Mouse (Mus musculus): ENCODE data around the gene Lrch1.

The Lrch1 gene

DNA sequence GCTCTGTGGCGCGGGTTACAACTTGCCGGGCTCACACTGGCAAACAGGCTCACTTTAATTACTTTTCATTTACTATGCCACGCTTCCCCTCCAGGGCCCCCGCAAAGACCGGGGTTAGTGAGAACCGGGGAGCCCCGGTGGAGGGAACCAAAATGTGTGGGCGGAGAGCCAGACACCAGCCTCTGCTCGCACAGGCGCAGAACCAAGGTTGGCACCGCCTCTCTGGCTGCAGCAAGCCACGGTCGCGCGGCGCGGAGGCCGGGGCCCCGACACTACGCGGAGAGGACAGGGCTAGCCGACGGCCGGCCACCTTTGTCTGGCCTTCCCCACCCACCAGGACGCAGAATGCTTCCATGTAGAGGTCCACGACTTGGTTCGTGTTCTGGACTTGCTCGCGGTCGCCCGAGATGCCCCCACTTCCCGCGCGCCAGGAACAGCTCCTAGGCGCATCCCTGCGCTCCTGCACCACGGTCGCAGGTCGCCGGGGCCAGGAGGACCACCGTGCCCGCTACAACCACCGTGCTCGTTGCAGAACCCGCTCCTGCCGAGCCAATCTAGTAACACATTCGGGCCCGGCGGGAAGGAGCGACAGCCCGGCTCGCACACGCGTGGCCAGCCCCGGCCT is 813 bp downstream of the Lrch1 start:
- ATAC-seq (ENCODE audit: low TSS enrichment), result peak; percentile 72

DNA sequence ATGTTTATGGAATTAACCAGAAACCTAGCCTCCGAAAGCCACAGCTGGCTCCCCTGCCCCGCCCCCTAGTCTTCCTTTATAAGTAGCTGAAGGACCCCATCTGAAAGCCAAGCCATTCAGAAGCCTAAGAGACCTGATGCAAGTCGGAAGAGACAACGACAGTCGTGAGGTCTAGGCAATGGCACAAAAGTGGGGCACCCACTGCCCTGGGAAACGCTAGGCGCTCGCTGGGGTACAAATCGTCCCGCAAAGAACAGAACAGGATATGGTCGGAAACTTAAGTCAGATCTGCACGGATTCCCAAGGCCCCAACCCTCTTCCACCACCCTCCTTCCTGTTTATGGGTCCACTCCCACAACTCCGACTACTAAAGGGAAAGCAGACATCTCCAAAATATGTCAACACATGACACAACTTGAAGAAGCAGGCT is 1.3 kb downstream of the Lrch1 start:
- no peak for ATAC-seq (ENCODE audit: low TSS enrichment)

GRCm38 (mm10) chr14:74945266-74946215 is 2.1 kb downstream of the Lrch1 start:
- peak; percentile 39; the same call in 1 of the 2 replicates for ATAC-seq (ENCODE audit: low TSS enrichment)

GRCm38 (mm10) chr14:74944128-74944755 is 3.4 kb downstream of the Lrch1 start:
- no peak for ATAC-seq (ENCODE audit: low TSS enrichment)

DNA sequence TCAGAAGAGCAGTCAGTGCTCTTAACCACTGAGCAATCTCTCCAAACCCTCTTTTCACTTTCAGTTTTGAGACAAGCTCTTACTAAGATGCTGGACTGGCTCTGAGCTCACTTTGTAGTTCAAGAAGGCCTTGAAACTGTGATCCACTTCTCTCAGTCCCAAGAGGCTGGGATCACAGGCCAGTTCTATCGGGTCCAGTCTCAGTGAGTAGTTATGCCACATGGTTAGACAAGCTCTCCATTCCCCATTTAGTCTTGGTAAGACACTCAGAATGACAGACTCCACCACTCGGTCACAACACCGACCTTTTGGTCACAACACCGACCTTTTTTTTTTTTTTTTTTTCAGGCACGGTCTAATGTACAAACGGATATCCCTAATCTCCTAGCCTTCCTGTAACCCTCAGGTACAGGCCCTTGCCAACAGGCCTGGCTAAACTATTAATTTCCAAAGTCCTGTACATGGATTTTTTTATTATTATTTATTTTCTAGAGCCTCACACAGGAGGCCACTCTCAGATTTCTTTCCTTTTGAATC is 4.0 kb downstream of the Lrch1 start:
- ATAC-seq (ENCODE audit: low TSS enrichment), result no peak

DNA sequence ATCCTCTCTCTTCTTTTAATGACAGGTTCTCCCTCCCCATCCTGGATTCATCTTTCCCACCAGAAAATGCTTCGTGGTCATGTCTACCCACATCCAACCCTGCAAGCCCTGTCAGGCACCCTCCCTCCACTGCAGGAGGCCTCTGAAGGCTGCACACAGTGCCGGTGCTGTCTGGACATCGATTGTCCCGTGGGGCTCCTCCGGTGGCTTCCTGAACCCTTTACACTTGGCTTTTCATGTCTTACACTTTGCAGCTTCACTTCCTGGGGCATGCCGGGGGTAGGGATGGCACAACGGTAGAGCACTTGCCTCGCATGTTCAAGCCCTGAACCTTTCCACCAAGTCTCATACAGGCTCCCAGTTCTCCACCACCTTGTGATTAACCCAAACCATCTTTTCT is 4.7 kb downstream of the Lrch1 start:
- ATAC-seq (ENCODE audit: low TSS enrichment), result no peak

DNA sequence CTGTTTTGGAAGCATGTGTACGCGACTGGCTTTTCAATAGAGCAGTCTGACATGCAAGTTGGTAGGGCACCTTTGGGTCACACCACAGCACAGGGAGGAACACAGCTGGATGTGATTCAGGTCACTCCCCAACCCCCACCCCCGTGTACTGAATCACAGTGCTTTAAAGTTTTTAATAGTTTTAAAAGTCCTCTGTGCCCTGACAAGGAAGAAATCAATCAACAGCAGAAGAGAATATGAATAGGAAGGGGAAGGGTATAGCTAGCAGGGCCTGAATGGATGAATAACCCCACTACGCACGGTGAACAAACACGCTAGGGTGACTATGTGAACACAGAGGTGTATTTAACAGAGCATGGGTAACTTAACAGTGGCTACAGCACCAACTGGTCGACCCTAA is 6.1 kb downstream of the Lrch1 start:
- ATAC-seq (ENCODE audit: low TSS enrichment), result no peak

DNA sequence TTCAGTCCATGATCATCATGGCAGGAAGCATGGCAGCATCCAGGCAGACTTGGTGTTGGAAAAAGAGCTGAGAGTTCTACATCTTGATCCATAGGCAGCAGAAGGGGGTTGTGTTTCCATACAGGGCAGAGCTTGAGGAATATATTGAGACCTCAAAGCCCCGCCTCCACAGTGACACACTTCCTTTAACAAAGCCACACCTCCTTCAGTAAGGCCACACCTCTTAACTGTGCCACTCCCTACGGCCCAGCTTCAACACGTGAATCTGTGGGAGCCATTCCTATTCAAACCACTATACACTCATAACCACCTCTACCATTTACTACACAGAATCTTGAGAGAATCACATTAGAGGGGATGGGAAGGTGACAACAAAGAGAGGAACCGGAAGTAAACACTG is 6.9 kb downstream of the Lrch1 start:
- no peak for ATAC-seq (ENCODE audit: low TSS enrichment)

DNA sequence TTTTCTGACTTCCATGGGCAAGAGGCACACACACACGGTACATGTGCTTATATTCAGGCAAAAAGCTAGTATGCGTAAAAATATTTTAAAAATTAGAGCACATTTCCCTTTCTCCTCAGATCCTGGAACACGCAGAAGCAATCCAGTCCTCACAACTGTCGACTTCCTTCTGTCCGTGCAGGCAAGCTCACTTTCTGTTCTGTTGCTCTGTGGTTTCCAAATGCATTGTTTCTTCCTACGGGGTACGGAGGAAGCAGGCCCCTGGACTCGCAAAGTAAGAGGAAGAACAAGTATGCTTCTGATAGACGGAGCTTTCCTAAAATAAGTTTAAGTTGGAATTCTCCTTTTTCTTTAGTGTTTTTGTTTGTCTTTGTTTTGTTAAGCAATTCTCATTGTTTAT is 8.3 kb downstream of the Lrch1 start:
- ATAC-seq (ENCODE audit: low TSS enrichment), result no peak

DNA sequence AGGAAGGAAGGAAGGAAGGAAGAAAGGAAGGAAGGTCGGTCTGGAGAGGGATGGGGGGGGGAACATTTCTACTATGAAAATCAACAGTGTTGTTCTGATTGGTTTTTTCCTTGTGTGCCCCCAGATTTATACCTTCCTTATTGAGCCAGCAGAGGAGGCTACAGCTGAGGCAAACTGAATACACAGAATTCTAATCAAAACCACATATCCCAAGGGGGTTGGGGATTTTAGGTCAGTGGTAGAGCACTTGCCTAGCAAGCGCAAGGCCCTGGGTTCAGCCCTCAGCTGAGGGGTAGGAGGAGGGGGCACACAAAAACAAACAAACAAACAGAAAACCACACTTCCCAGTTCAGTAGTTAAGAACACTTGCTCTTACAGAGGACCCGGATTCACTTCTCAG is 8.8 kb downstream of the Lrch1 start:
- no peak for ATAC-seq (ENCODE audit: low TSS enrichment)

- no peak for ATAC-seq (ENCODE audit: low TSS enrichment)
These were observed 11.0 kb downstream of the Lrch1 start for GRCm38 (mm10) chr14:74936557-74937261.

- ATAC-seq (ENCODE audit: low TSS enrichment), result no peak
These were observed 12.6 kb downstream of the Lrch1 start for GRCm38 (mm10) chr14:74935111-74935510.

DNA sequence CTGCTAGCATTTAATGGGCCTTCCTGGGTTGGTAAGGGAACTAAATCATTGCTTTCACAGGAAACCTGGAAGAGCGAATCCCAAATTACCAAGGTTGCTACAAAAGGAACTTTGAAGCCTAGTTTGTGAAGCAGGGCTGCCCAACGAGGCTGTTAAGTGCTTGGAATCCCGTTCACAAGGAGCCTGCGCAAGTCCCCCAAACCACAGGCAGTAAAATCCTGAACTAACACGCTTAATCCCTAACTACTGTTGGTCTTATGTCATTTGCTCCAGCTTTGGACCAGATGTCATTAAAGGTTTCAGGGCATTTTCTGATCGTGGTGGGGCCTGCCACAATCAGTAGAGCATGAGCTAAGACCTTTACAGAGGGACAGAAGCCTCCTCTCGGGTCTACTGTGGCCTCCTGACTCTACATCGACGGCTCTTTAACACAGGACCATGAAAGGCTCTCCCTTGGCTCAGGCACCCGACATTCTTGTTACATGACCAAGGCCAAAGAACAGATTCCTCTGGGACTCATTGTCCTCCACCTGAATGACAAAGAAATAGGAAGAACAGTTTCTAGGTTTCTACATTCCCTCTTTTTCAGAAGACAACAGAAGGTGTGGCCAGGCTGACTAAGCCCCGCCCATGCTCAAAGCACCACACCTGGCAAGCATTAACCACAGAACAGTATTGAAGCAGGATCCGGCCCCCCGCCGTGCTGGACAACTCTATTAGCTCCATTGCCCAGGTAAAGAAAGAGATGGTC is 13.5 kb downstream of the Lrch1 start:
- ATAC-seq (ENCODE audit: low TSS enrichment), result no peak

GRCm38 (mm10) chr14:74929739-74930138 is 17.9 kb downstream of the Lrch1 start:
- ATAC-seq (ENCODE audit: low TSS enrichment), result no peak

DNA sequence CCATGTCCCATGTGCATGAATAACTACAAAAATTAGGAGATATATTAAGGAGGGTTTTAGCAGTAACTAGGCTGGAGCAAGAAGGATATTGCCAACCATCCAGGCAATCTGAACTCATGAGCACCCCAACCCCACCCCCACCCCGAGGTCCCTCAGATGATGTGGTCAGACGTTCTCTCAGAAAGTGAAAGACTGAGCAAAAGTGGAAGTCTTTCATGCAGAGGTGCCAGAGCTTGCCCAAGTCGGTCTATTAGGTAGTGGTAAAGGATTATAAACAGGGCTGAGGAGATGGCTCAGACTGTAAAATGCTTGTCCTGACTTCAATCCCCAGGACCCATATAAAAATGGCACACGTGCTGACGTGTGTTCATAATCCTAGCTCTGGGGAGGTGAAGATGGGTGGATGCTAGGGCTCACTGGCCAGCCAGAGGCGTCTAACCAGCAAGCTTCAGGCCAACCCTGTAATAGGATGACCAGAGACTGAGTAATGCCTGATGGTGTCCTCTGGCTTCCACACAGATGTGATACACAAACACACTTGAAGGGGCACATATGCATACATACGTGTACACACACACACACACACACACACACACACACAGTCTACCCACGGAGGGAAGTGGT is 18.8 kb downstream of the Lrch1 start:
- no peak for ATAC-seq (ENCODE audit: low TSS enrichment)

- no peak for ATAC-seq (ENCODE audit: low TSS enrichment)
These were observed 20.6 kb downstream of the Lrch1 start for GRCm38 (mm10) chr14:74926899-74927571.

DNA sequence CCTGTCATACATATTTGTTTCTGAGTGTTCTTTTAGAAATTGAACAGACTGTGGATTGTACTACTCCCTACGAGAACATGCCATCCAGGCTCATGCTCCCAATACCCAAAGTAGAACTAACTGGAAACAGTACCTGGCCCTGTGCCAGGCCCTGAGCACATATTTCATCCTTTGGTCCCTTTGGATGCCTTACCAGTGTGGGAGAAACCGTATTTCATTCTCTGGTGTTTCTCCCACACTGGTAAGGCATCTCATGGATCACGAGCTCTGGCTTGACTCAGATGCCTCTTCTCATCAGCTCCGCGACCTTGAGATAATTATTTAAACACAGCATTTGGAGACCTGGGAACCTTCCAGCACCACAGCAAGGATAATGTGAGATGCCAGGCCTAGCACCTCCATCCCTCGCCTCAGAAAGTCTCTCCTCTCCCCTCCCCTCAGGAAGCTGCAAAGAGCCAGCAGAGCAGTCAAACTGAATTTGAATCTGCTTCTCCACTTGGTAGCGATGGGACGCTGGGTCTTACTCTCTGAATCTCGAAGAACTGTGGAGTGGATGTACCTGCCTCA is 21.6 kb downstream of the Lrch1 start:
- ATAC-seq (ENCODE audit: low TSS enrichment), result peak; percentile 42; the same call in 1 of the 2 replicates

DNA sequence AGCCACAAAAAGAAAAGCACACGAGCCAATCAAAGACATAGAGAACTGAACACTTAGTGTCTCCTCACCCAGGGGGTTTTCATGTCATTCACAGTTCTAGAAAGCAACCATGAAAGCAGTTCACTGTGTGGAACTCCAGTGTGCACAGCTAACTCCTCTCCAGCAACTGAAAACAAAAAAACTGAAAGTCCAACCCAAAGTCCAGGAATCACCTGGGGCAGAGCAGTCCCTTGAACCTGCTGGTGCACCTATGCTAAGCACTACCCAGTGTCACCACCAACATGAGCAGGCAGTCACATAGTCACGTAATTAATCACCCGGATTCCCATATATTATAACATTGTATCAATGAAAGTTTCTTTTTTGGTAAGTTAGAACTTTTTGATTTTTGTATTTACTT is 23.2 kb downstream of the Lrch1 start:
- ATAC-seq (ENCODE audit: low TSS enrichment), result no peak

- ATAC-seq (ENCODE audit: low TSS enrichment), result no peak
These were observed 23.6 kb downstream of the Lrch1 start for GRCm38 (mm10) chr14:74924031-74924430.
